Mouse (Mus musculus): ENCODE data around the gene Mapk8ip1. TPM values are rescaled to one million over a fixed set of nuclear protein-coding genes. Genes with fewer than 3 reads are reported as not detected.

Mapk8ip1 gene
- polyA plus RNA-seq, 1 experiment from 2014 or later = 11.3 TPM

- Histone ChIP-seq H3K9ac (replicated peaks; ENCODE audit: low read depth, low read length) (no peak overlapping the region), H3K4me3 (ENCODE audit: low read depth, low read length) (no peak overlapping the region), H3K4me1 (ENCODE audit: control insufficient read depth, insufficient read depth, low read length) (no peaks in the 10 kb centered on the region; the same call in 1 of the 2 replicates), H3K27ac (ENCODE audit: low read length) (no peak overlapping the region), H3K27me3 (ENCODE audit: control insufficient read depth, insufficient read depth, low read length) (no peaks in the 10 kb centered on the region), H3K9me3 (ENCODE audit: control insufficient read depth, low read depth, low read length) (no peaks in the 10 kb centered on the region), H3K36me3 (ENCODE audit: control insufficient read depth, insufficient read depth, low read length) (peaks cover 6% of the 10 kb centered on the region; the same call in 1 of the 2 replicates), H3K4me2 (replicated peaks; ENCODE audit: low read depth, low read length) (no peak overlapping the region)
- ATAC-seq (ENCODE audit: insufficient number of reproducible peaks, insufficient read depth, low FRiP score, low read depth) = no peak
- 91% methylated on average over 10 of the region's 10 CpGs for WGBS
These were observed 35.5 kb downstream of the Mapk8ip1 start for GRCm38 (mm10) chr2:92365568-92365967.

GRCm38 (mm10) chr2:92364086-92364485, 37.0 kb downstream of the Mapk8ip1 start:
- Histone ChIP-seq H3K27me3 (ENCODE audit: control insufficient read depth, insufficient read depth, low read length) (no peaks in the 10 kb centered on the region), H3K9ac (replicated peaks; ENCODE audit: low read depth, low read length) (no peak overlapping the region), H3K36me3 (ENCODE audit: control insufficient read depth, insufficient read depth, low read length) (peaks cover 15% of the 10 kb centered on the region), H3K4me3 (ENCODE audit: low read depth, low read length) (no peak overlapping the region), H3K4me2 (replicated peaks; ENCODE audit: low read depth, low read length) (no peak overlapping the region), H3K27ac (ENCODE audit: low read length) (no peak overlapping the region), H3K4me1 (ENCODE audit: control insufficient read depth, insufficient read depth, low read length) (no peaks in the 10 kb centered on the region), H3K9me3 (ENCODE audit: control insufficient read depth, low read depth, low read length) (no peaks in the 10 kb centered on the region)
- 84% methylated on average over 4 of the region's 4 CpGs for WGBS
- no peak for ATAC-seq (ENCODE audit: insufficient number of reproducible peaks, insufficient read depth, low FRiP score, low read depth)

GRCm38 (mm10) chr2:92362571-92363228, 38.4 kb downstream of the Mapk8ip1 start:
- peaks cover 25% of the 10 kb centered on the region for H3K36me3 ChIP-seq (ENCODE audit: control insufficient read depth, insufficient read depth, low read length)
- no peaks in the 10 kb centered on the region for H3K4me1 ChIP-seq (ENCODE audit: control insufficient read depth, insufficient read depth, low read length)
- ATAC-seq (ENCODE audit: insufficient number of reproducible peaks, insufficient read depth, low FRiP score, low read depth) = no peak
- H3K9me3 ChIP-seq (ENCODE audit: control insufficient read depth, low read depth, low read length) = no peaks in the 10 kb centered on the region
- WGBS = 90% methylated on average over 6 of the region's 6 CpGs
- no peak overlapping the region for H3K9ac ChIP-seq (replicated peaks; ENCODE audit: low read depth, low read length)
- no peaks in the 10 kb centered on the region for H3K27me3 ChIP-seq (ENCODE audit: control insufficient read depth, insufficient read depth, low read length)
- no peak overlapping the region for H3K4me3 ChIP-seq (ENCODE audit: low read depth, low read length)
- H3K27ac ChIP-seq (ENCODE audit: low read length) = no peak overlapping the region
- no peak overlapping the region for H3K4me2 ChIP-seq (replicated peaks; ENCODE audit: low read depth, low read length)

- peaks cover 33% of the 10 kb centered on the region for H3K36me3 ChIP-seq (ENCODE audit: control insufficient read depth, insufficient read depth, low read length)
- H3K27ac ChIP-seq (ENCODE audit: low read length) = no peak overlapping the region
- no peak overlapping the region for H3K9ac ChIP-seq (replicated peaks; ENCODE audit: low read depth, low read length)
- H3K4me1 ChIP-seq (ENCODE audit: control insufficient read depth, insufficient read depth, low read length) = no peaks in the 10 kb centered on the region
- H3K9me3 ChIP-seq (ENCODE audit: control insufficient read depth, low read depth, low read length) = no peaks in the 10 kb centered on the region
- 87% methylated on average over 8 of the region's 8 CpGs for WGBS
- H3K4me3 ChIP-seq (ENCODE audit: low read depth, low read length) = no peak overlapping the region
- H3K4me2 ChIP-seq (replicated peaks; ENCODE audit: low read depth, low read length) = no peak overlapping the region
- no peak for ATAC-seq (ENCODE audit: insufficient number of reproducible peaks, insufficient read depth, low FRiP score, low read depth)
- H3K27me3 ChIP-seq (ENCODE audit: control insufficient read depth, insufficient read depth, low read length) = no peaks in the 10 kb centered on the region
These were observed 39.3 kb downstream of the Mapk8ip1 start for GRCm38 (mm10) chr2:92361795-92362194.

- Histone ChIP-seq H3K9ac (replicated peaks; ENCODE audit: low read depth, low read length) (no peak overlapping the region), H3K4me2 (replicated peaks; ENCODE audit: low read depth, low read length) (no peak overlapping the region), H3K27me3 (ENCODE audit: control insufficient read depth, insufficient read depth, low read length) (no peaks in the 10 kb centered on the region), H3K4me1 (ENCODE audit: control insufficient read depth, insufficient read depth, low read length) (no peaks in the 10 kb centered on the region), H3K4me3 (ENCODE audit: low read depth, low read length) (no peak overlapping the region), H3K9me3 (ENCODE audit: control insufficient read depth, low read depth, low read length) (no peaks in the 10 kb centered on the region), H3K36me3 (ENCODE audit: control insufficient read depth, insufficient read depth, low read length) (peaks cover 34% of the 10 kb centered on the region), H3K27ac (ENCODE audit: low read length) (no peak overlapping the region)
- WGBS = 20% methylated on average over 12 of the region's 12 CpGs
- ATAC-seq (ENCODE audit: insufficient number of reproducible peaks, insufficient read depth, low FRiP score, low read depth) = no peak
These were observed 40.2 kb downstream of the Mapk8ip1 start for GRCm38 (mm10) chr2:92360893-92361292.

- Histone ChIP-seq H3K4me2 (replicated peaks; ENCODE audit: low read depth, low read length) (no peak overlapping the region), H3K27ac (ENCODE audit: low read length) (no peak overlapping the region), H3K9me3 (ENCODE audit: control insufficient read depth, low read depth, low read length) (no peaks in the 10 kb centered on the region), H3K9ac (replicated peaks; ENCODE audit: low read depth, low read length) (no peak overlapping the region), H3K36me3 (ENCODE audit: control insufficient read depth, insufficient read depth, low read length) (peaks cover 34% of the 10 kb centered on the region), H3K27me3 (ENCODE audit: control insufficient read depth, insufficient read depth, low read length) (no peaks in the 10 kb centered on the region), H3K4me3 (ENCODE audit: low read depth, low read length) (no peak overlapping the region), H3K4me1 (ENCODE audit: control insufficient read depth, insufficient read depth, low read length) (no peaks in the 10 kb centered on the region)
- WGBS = 73% methylated on average over 25 of the region's 25 CpGs
- no peak for ATAC-seq (ENCODE audit: insufficient number of reproducible peaks, insufficient read depth, low FRiP score, low read depth)
These were observed 40.8 kb downstream of the Mapk8ip1 start for GRCm38 (mm10) chr2:92360186-92360823.

GRCm38 (mm10) chr2:92359301-92359700, 41.8 kb downstream of the Mapk8ip1 start:
- Histone ChIP-seq H3K9me3 (ENCODE audit: control insufficient read depth, low read depth, low read length) (no peaks in the 10 kb centered on the region), H3K27me3 (ENCODE audit: control insufficient read depth, insufficient read depth, low read length) (no peaks in the 10 kb centered on the region), H3K4me2 (replicated peaks; ENCODE audit: low read depth, low read length) (no peak overlapping the region), H3K4me3 (ENCODE audit: low read depth, low read length) (no peak overlapping the region), H3K27ac (ENCODE audit: low read length) (no peak overlapping the region), H3K36me3 (ENCODE audit: control insufficient read depth, insufficient read depth, low read length) (peaks cover 33% of the 10 kb centered on the region), H3K4me1 (ENCODE audit: control insufficient read depth, insufficient read depth, low read length) (no peaks in the 10 kb centered on the region), H3K9ac (replicated peaks; ENCODE audit: low read depth, low read length) (no peak overlapping the region)
- no peak for ATAC-seq (ENCODE audit: insufficient number of reproducible peaks, insufficient read depth, low FRiP score, low read depth)
- WGBS = 85% methylated on average over 2 of the region's 2 CpGs

GRCm38 (mm10) chr2:92354224-92354623, 46.8 kb downstream of the Mapk8ip1 start:
- WGBS = 49% methylated on average over 6 of the region's 6 CpGs
- Histone ChIP-seq H3K4me2 (replicated peaks; ENCODE audit: low read depth, low read length) (no peak overlapping the region), H3K4me1 (ENCODE audit: control insufficient read depth, insufficient read depth, low read length) (no peaks in the 10 kb centered on the region), H3K27me3 (ENCODE audit: control insufficient read depth, insufficient read depth, low read length) (no peaks in the 10 kb centered on the region), H3K9ac (replicated peaks; ENCODE audit: low read depth, low read length) (no peak overlapping the region), H3K36me3 (ENCODE audit: control insufficient read depth, insufficient read depth, low read length) (peaks cover 52% of the 10 kb centered on the region), H3K9me3 (ENCODE audit: control insufficient read depth, low read depth, low read length) (no peaks in the 10 kb centered on the region), H3K4me3 (ENCODE audit: low read depth, low read length) (no peak overlapping the region), H3K27ac (ENCODE audit: low read length) (no peak overlapping the region)
- ATAC-seq (ENCODE audit: insufficient number of reproducible peaks, insufficient read depth, low FRiP score, low read depth) = no peak
